Mouse (Mus musculus): Measurements from ENCODE around the gene Myo19.

DNA sequence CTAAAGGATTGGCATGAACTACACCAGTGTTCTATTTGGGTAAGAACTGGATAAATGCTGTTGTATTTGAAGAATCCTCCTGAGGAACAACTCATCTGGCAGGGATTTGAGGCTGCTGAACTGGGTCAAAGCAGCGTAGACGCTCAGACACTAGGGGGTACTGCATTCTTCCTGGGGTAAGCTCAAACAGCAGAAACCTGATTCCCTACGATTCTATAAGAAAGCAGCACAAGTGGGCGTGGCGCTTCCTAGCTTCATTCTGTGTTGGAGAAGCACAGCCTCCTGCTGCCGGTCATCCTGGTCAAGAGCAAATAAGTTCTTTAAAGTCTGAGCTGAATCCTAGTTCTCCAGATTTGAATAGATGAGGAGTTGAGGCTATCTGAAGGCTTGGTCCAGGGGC is 52.3 kb downstream of the Myo19 start:
- TF ChIP-seq CTCF (IDR thresholded peaks at IDR 0.05; ENCODE audit: borderline replicate concordance, insufficient read depth, low read length) (no peak), POLR2A (IDR thresholded peaks at IDR 0.05; ENCODE audit: low read depth, low read length) (no peak)
